Comparison of ENCODE assay signal across 11 mouse cellular contexts in the genomic region with DNA sequence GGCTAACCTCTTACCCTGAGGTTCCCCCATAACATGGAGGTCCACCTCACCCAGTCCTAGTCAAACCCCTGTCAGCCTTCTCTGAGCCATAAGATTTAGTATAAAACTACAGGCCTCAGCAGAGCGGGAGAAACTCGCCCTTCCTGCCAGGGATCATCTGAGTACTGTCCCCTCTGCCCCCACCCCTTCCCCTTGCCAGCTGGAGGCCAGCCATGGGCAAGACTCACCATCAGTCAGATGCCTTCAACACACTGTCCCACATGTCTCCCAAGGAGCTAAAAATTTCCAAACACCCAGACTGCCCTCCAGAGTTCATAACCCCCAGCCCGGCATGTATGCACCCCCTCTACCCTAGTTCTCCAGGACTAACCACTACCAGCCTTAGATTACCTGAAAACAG.
A peak's percentile ranks its signal among the peaks of the same experiment; 100 is the strongest.
DNase-seq lines count a peak whose midpoint lies in the region; ATAC-seq and TF ChIP-seq lines count a peak whose summit lies in the region.
"Had no signal": no experiment of that assay in that cellular context is flagged by ENCODE, and none has a peak within 500 bp of the region (broad histone marks: within the 10 kb centered on the region; RNA-seq: fewer than 3 reads in every experiment).

No protein-coding gene starts in this region.

- no peaks in the 10 kb centered on the region for H3K27me3 ChIP-seq in heart, adult 2 months (ENCODE audit: control insufficient read depth, insufficient read depth, low read length)
- H3K27me3 ChIP-seq in myocyte (ENCODE audit: control insufficient read depth, insufficient read depth, insufficient read length) = no peaks in the 10 kb centered on the region

- peak overlapping the region; percentile 22 for H3K4me2 ChIP-seq in myocyte (ENCODE audit: low read depth)

- H3K4me3 ChIP-seq in lung, adult 2 months (replicated peaks; ENCODE audit: extremely low read depth, low read depth, low read length) = no peak overlapping the region
- H3K4me3 ChIP-seq in heart, adult 2 months = no peak overlapping the region
- H3K4me3 ChIP-seq in myocyte = no peak overlapping the region

- peak overlapping the region; percentile 95 for H3K27ac ChIP-seq in heart, adult 2 months

- H3K4me1 ChIP-seq in lung, adult 2 months (ENCODE audit: control insufficient read depth, insufficient read depth, low read length) = peaks cover 65% of the 10 kb centered on the region
- H3K4me1 ChIP-seq in heart, adult 2 months (ENCODE audit: control insufficient read depth, insufficient read depth, low read length) = peaks cover 73% of the 10 kb centered on the region

- peaks cover 46% of the 10 kb centered on the region for H3K36me3 ChIP-seq in heart, adult 2 months (ENCODE audit: control insufficient read depth, insufficient read depth, low read length)
- peaks cover 4% of the 10 kb centered on the region for H3K36me3 ChIP-seq in myocyte (ENCODE audit: control insufficient read depth, insufficient read depth)

- peak; percentile 78; the same call in 1 of the 2 replicates for TF ChIP-seq EP300 in heart, adult 2 months (IDR thresholded peaks at IDR 0.05; ENCODE audit: insufficient read depth, low read depth, low read length)

- 26% methylated on average over 3 of the region's 3 CpGs for WGBS in lung, adult 2 months
- WGBS in heart, adult 2 months = 18% methylated on average over 3 of the region's 3 CpGs

- no peak for TF ChIP-seq CTCF in lung, adult 2 months (IDR thresholded peaks at IDR 0.05; ENCODE audit: insufficient read depth, low read length)
- TF ChIP-seq CTCF in heart, adult 2 months (IDR thresholded peaks at IDR 0.05) = no peak

- TF ChIP-seq POLR2A in lung, adult 2 months (IDR thresholded peaks at IDR 0.05; ENCODE audit: borderline replicate concordance, extremely low read depth, low read depth, low read length) = no peak
- TF ChIP-seq POLR2A in heart, adult 2 months (IDR thresholded peaks at IDR 0.05; ENCODE audit: insufficient read depth, low read depth, low read length) = 0 out of 2 replicates have a peak, but pooled peaks have one; percentile 7
- TF ChIP-seq POLR2A in myocyte (IDR thresholded peaks at IDR 0.05; ENCODE audit: insufficient read length, low read depth) = no peak

- no peak for ATAC-seq in erythroblast, adult 5-6 weeks (replicated peaks; ENCODE audit: low FRiP score, poor library complexity, severe bottlenecking)
- ATAC-seq: intestine, postnatal 0 days; liver, postnatal 0 days had no signal

- peaks cover 4% of the 10 kb centered on the region for H3K79me2 ChIP-seq in heart, adult 2 months (replicated peaks; ENCODE audit: control insufficient read depth, insufficient read depth, low read length)
- peaks cover 40% of the 10 kb centered on the region for H3K79me2 ChIP-seq in myocyte (ENCODE audit: control insufficient read depth, insufficient read depth)

- no peak overlapping the region for H3K9ac ChIP-seq in heart, adult 2 months (ENCODE audit: low read depth, low read length)
- H3K9ac ChIP-seq: liver, postnatal 0 days had no signal

- DNase-seq in lung, adult 18-20 months = peak; percentile 71 to 78
- DNase-seq in lung, adult 2 months = no peak
- peak; percentile 69 to 76 for DNase-seq in heart, adult 2 months
- peak; percentile 92 for DNase-seq in kidney, adult 9 months
- DNase-seq in neural tube, embryonic 10.5 days (ENCODE audit: extremely low spot score, low spot score) = no peak
- DNase-seq: cerebellum, postnatal 36 days; liver, postnatal 0 days; thymus, postnatal 14 days had no signal

- intact Hi-C loops in heart, adult 2 months (cut with DNase I) = no loop called here

- no peak overlapping the region for H3ac ChIP-seq in myocyte (ENCODE audit: control insufficient read depth, insufficient read length)

TF ChIP-seq in myocyte, 11 proteins besides CTCF, POLR2A, EP300 and RAD21:
- TF ChIP-seq E2F4 (IDR thresholded peaks at IDR 0.05; ENCODE audit: insufficient read depth) = no peak
- peak in 1 of 3 experiments; percentile 26 for TF ChIP-seq MYOD1 (IDR thresholded peaks at IDR 0.05; ENCODE audit: control insufficient read depth in 1 of 3, insufficient read length in 2 of 3, low read depth in 2 of 3)

Comparison
In these comparisons a context has a peak if more than half of its experiments do, and no peak if none do; other contexts are left out.
1. DNase-seq: peak in lung, adult 18-20 months (2 of 2), heart, adult 2 months (2 of 2) and kidney, adult 9 months (single experiment); none in lung, adult 2 months (single experiment) and neural tube, embryonic 10.5 days (single experiment).